Mouse (Mus musculus) heart, embryonic 11.5 days (tissue): Measurements from ENCODE around the gene Atp11c. TPM values are rescaled to one million over a fixed set of nuclear protein-coding genes. Genes with fewer than 3 reads are reported as not detected.

Experiments used
- ATAC-seq: fragments of 200-750 bp; cut with Nextera tagmentation; replicated peaks from 2 replicates; pipeline ENCODE4 v1.8.0; 2017; ENCODE audit warnings: moderate library complexity; ENCODE audit not compliant: insufficient number of reproducible peaks, low FRiP score, low TSS enrichment
- H3K27ac ChIP-seq: fragments of 300-500 bp; sonication (generic); 2 replicates; pipeline ENCODE4 v1.5.1; 2014; ENCODE audit warnings: mild to moderate bottlenecking, low read depth, low read length
- H3K27me3 ChIP-seq: fragments of 300-500 bp; sonication (generic); 2 replicates; pipeline ENCODE4 v1.6.1; 2014; ENCODE audit warnings: mild to moderate bottlenecking, low read length, mixed read lengths; ENCODE audit not compliant: control insufficient read depth, insufficient read depth
- H3K36me3 ChIP-seq: fragments of 300-500 bp; sonication (generic); 2 replicates; pipeline ENCODE4 v1.6.1; 2014; ENCODE audit warnings: mild to moderate bottlenecking, low read length, moderate library complexity, mixed read lengths; ENCODE audit not compliant: control insufficient read depth, insufficient read depth
- H3K4me1 ChIP-seq: fragments of 300-500 bp; sonication (generic); 2 replicates; pipeline ENCODE4 v1.6.1; 2014; ENCODE audit warnings: low read length; ENCODE audit not compliant: control insufficient read depth, insufficient read depth
- H3K4me2 ChIP-seq: fragments of 300-500 bp; sonication (generic); 2 replicates; pipeline ENCODE4 v1.6.1; 2014; ENCODE audit warnings: mild to moderate bottlenecking, moderate library complexity
- H3K4me3 ChIP-seq: fragments of 300-500 bp; sonication (generic); 2 replicates; pipeline ENCODE4 v1.5.1; 2014; ENCODE audit warnings: low read depth, low read length
- H3K9ac ChIP-seq: fragments of 300-500 bp; sonication (generic); 2 replicates; pipeline ENCODE4 v1.6.1; 2014; ENCODE audit warnings: mild to moderate bottlenecking, low read depth, low read length, moderate library complexity
- H3K9me3 ChIP-seq: fragments of 300-500 bp; sonication (generic); replicated peaks from 2 replicates; pipeline ENCODE4 v1.6.1; 2016; ENCODE audit warnings: low read length; ENCODE audit not compliant: control insufficient read depth
- WGBS: fragments of 180-500 bp; shearing (Covaris S2); extraction: QIAGEN DNeasy Blood & Tissue Kit; methylation state at CpG from one replicate; pipeline ENCODE4 v1.1.7; 2014; ENCODE audit not compliant: insufficient replicate concordance; 5-methylcytosine and 5-hydroxymethylcytosine counted together
- microRNA counts: library from miRNA; unstranded; fragments of <30 nt; microRNA quantifications from one replicate; lab custom pipeline; 2015
- microRNA-seq: library from miRNA; unstranded; fragments of <30 nt; microRNA quantifications from one replicate; pipeline ENCODE4, GENCODE M21; 2016; ENCODE audit warnings: borderline number of aligned reads
- polyA plus RNA-seq: library from polyadenylated mRNA; unstranded; fragments of >200 nt; fragmentation: Nextera tagmentation; extraction: Ambion mirVana; gene quantifications from 2 replicates; pipeline ENCODE4 v1.2.1, GENCODE M21; 2014

Gene Atp11c
- polyA plus RNA-seq, 1 experiment from 2014 or later: 6.2 TPM

DNA sequence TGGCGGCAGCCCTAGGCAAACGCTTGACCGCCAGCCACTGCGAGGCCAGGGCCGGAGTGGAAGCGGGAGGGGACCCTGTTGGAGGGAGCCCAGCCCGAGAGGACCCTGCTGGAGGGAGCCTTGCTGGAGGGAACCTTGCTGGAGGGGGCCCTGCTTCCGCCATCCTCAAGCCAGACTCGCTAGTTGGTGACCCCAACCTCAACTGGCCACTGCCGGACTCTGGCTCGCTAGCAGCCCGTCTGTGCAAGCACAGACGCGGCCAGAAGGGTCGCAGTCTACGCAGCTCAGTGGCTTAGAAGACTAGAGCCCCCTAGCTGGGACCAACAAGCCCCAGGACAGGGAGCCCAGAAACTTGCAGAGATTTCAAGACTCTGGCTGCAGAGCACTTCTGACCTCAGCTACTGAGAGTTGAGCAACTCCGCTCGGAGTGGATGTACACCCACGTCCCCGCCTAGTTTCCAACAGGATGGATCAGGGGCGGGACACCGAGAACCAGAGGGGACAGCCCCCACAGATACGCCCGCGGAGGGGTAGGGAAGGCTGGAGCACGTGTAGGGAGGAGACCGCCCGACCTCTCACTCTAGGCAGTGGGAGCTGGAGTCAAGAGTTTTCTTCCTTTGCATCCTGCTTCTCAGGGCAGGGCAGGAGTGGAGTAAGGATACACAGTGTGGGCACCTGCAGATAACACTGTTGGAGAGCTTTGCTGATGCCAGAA is 413.6 kb downstream of the Atp11c start, which contains the start of gene Mcf2:
TSS of gene Mcf2 (minus strand) at position 346 of the 715 bp plus-strand sequence.
- no peak within 1 kb of the TSS for H3K27ac ChIP-seq
- H3K9ac ChIP-seq: no peak within 1 kb of the TSS
- no peak for ATAC-seq
- peaks cover 6% of the 10 kb centered on the region; the same call in 1 of the 2 replicates for H3K27me3 ChIP-seq
- H3K36me3 ChIP-seq: no peaks in the 10 kb centered on the region
- no peaks in the 10 kb centered on the region for H3K4me1 ChIP-seq
- H3K9me3 ChIP-seq: no peaks in the 10 kb centered on the region
- WGBS: 11% methylated on average over 28 of the region's 28 CpGs
- peak within 1 kb of the TSS; percentile 79 for H3K4me2 ChIP-seq
- H3K4me3 ChIP-seq: peak within 1 kb of the TSS; percentile 40

DNA sequence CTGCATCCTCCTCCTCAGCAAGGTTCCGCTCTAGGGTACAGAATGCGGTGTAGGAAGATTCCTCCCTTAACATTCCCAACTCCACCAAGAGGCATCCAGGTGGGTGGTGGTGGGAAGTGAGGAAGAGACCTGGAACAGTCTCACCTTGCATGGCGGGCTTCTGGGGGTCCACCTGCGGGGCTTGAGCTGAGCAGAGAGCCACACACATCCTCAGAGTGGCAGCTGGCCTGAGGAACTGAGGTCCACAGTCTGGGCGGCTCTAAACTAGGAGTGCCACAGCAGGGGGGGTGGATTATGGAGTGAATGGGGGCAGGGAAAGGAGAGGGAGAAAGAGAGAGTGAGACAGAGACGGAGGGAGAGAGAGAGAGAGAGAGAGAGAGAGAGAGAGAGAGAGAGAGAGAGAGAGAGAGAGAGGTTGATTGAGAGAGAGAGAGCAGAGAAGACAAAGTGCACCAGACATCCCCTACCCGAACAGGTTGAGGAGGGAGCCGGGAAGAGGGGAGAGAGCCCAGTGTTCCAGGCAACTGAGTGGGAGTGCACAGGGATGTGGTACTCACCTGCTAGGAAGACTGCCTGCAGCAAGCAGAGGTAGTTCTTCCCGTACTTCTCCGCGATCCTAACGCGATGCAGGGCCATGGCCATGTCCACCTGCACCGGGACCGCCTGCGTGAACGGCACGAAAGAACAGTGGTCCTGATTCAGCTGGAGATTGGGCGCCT is 414.3 kb downstream of the Atp11c start:
- no peaks in the 10 kb centered on the region for H3K4me1 ChIP-seq
- ATAC-seq: no peak
- H3K9ac ChIP-seq: no peak overlapping the region
- peak overlapping the region; percentile 40 for H3K4me3 ChIP-seq
- no peaks in the 10 kb centered on the region for H3K9me3 ChIP-seq
- 8% methylated on average over 18 of the region's 19 CpGs for whole genome bisulfite sequencing
- no peaks in the 10 kb centered on the region for H3K36me3 ChIP-seq
- H3K27ac ChIP-seq: no peak overlapping the region
- H3K27me3 ChIP-seq: peaks cover 6% of the 10 kb centered on the region; the same call in 1 of the 2 replicates
- peak overlapping the region; percentile 79 for H3K4me2 ChIP-seq

MicroRNAs encoded within 50 kb of the gene (microRNA counts, 519-probe panel; counts per million panel counts)
- 32.2 counts per million for microRNA mmu-miR-505 (lab: Ali Mortazavi, UCI)

Small RNA genes lying within 50 kb of the gene (microRNA-seq; reads per million reads assigned to microRNA genes)
- 167 reads per million, percentile 68 among the genes with 10 or more reads in this experiment for gene Mir505

Other genes starting within 250 kb of the Atp11c start
- not detected in 2 replicates for gene Gm7073, start 53.4 kb downstream of the Atp11c start, polyA plus RNA-seq